Mouse (Mus musculus) ES-E14 (cell line): ENCODE data around the gene Ttc13.

ENCODE experiments used
- HCFC1 ChIP-seq: IDR thresholded peaks from 2 replicates; pipeline ENCODE4 v1.6.1; 2012; ENCODE audit warnings: low read length, inconsistent platforms, borderline replicate concordance; ENCODE audit not compliant: insufficient read depth
- ZNF384 ChIP-seq: IDR thresholded peaks from 2 replicates; pipeline ENCODE4 v1.6.1; 2012; ENCODE audit warnings: low read depth, low read length, inconsistent platforms

GRCm38 (mm10) chr8:124688899-124689298 lies 32.9 kb downstream of the Ttc13 start:
- TF ChIP-seq HCFC1 (no peak), ZNF384 (no peak)
